Mouse (Mus musculus) embryonic facial prominence, embryonic 10.5 days (tissue): ENCODE data around the gene Prl8a9. TPM values are rescaled to one million over a fixed set of nuclear protein-coding genes. Genes with fewer than 3 reads are reported as not detected.

Experiments used
- DNase-seq: peaks from one replicate; pipeline ENCODE4 v3.0.0-alpha.2; 2017; ENCODE audit warnings: low spot score
- H3K27ac ChIP-seq: fragments of 300-500 bp; sonication (generic); replicated peaks from 2 replicates; pipeline ENCODE4 v1.5.1; 2016; ENCODE audit warnings: mild to moderate bottlenecking
- H3K27me3 ChIP-seq: fragments of 300-500 bp; sonication (generic); replicated peaks from 2 replicates; pipeline ENCODE4 v1.6.1; 2016; ENCODE audit warnings: low read depth, mild to moderate bottlenecking; ENCODE audit not compliant: poor library complexity, severe bottlenecking
- H3K36me3 ChIP-seq: fragments of 300-500 bp; sonication (generic); replicated peaks from 2 replicates; pipeline ENCODE4 v1.6.1; 2016; ENCODE audit warnings: mild to moderate bottlenecking, moderate library complexity
- H3K4me1 ChIP-seq: fragments of 300-500 bp; sonication (generic); 2 replicates; pipeline ENCODE4 v1.6.1; 2016
- H3K4me3 ChIP-seq: fragments of 300-500 bp; sonication (generic); 2 replicates; pipeline ENCODE4 v1.5.1; 2016; ENCODE audit warnings: mild to moderate bottlenecking, moderate library complexity
- H3K9me3 ChIP-seq: fragments of 300-500 bp; sonication (generic); 2 replicates; pipeline ENCODE4 v1.6.1; 2016; ENCODE audit warnings: mild to moderate bottlenecking
- WGBS: fragments of 180-500 bp; shearing (Covaris S2); methylation state at CpG from one replicate; pipeline ENCODE4 v1.1.7; 2016; 5-methylcytosine and 5-hydroxymethylcytosine counted together
- polyA plus RNA-seq: library from polyadenylated mRNA; unstranded; fragments of >200 nt; fragmentation: Nextera tagmentation; extraction: Ambion mirVana; gene quantifications from 2 replicates; pipeline ENCODE4 v1.2.1, GENCODE M21; 2016

The Prl8a9 gene
- polyA plus RNA-seq, result not detected in 2 replicates

DNA sequence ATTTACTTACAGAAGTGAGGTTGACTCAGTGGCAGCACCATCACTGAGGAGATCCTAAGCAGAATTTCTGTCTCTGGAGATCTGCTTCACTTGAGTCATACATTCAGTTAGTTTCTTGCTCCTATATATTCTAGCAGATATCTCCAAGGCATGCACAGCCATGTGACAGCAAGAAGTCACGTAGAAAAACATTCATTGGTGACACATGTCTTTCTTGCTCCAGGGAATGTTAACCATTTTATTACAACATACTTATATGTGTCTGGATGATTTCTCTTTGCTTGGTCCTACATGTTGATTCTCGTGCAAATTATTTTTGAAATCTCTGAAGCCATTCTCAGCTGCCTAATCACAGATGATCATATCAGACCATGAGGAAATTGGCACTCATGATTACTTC lies at the start of gene Prl8a9:
Prl8a9 (minus strand) TSS at position 101 of the 400 bp plus-strand sequence.
- 89% methylated on average over 2 of the region's 2 CpGs for WGBS
- DNase-seq, result no peak
- H3K4me3 ChIP-seq, result no peak within 1 kb of the TSS
- H3K36me3 ChIP-seq, result no peaks in the 10 kb centered on the region
- no peak within 1 kb of the TSS for H3K27ac ChIP-seq
- H3K27me3 ChIP-seq, result no peaks in the 10 kb centered on the region
- H3K9me3 ChIP-seq, result no peaks in the 10 kb centered on the region
- no peaks in the 10 kb centered on the region for H3K4me1 ChIP-seq

DNA sequence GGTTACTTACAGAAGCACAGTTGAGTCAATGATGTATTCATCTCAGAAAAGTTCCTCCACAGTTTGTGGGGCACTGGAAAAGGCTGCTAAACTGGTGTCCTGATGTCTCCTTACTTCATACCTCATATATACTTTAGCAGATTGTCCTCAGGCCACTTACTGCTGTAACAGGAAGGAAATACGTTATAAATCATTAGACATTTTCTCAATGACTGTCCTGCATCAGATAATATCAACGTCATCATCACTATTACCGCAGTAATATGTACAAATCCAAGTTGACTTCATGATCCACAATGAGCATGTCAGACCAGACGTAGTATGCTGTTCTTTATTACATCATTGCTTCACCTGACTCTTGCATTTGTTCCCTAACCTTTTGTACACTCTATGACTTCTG lies 46.1 kb upstream of the Prl8a9 start, which contains the start of gene Prl7b1:
Prl7b1 (minus strand) TSS at position 101 of the 400 bp plus-strand sequence.
- 79% methylated on average over 4 of the region's 4 CpGs for WGBS
- no peak for DNase-seq
- Histone ChIP-seq H3K9me3 (no peaks in the 10 kb centered on the region), H3K27me3 (no peaks in the 10 kb centered on the region), H3K4me3 (no peak within 1 kb of the TSS), H3K4me1 (no peaks in the 10 kb centered on the region), H3K36me3 (no peaks in the 10 kb centered on the region), H3K27ac (no peak within 1 kb of the TSS)

DNA sequence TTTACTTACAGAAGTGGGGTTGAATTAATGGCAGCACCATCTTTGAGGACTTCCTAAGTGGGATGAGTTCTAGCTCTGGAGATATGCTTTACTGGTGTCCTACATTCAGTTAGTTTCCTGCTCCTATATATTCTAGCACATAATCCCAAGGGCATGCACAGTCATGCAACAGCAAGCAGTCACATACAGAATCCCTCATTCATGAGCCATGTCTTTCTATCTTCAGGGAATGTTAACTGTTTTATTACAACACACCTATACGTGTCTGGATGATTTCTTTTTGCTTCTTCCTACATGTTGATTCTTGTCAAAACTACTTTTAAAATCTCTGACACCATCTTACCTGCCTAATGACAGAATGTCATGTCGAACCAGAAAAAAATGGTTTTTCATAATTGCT lies 17.7 kb upstream of the Prl8a9 start, which contains the start of gene Prl8a1:
Prl8a1 (minus strand) TSS at position 101 of the 400 bp plus-strand sequence.
- DNase-seq, result no peak
- Histone ChIP-seq H3K27me3 (no peaks in the 10 kb centered on the region), H3K9me3 (no peaks in the 10 kb centered on the region), H3K27ac (no peak within 1 kb of the TSS), H3K4me3 (no peak within 1 kb of the TSS), H3K36me3 (no peaks in the 10 kb centered on the region), H3K4me1 (no peaks in the 10 kb centered on the region)
- 85% methylated on average over 2 of the region's 2 CpGs for WGBS

DNA sequence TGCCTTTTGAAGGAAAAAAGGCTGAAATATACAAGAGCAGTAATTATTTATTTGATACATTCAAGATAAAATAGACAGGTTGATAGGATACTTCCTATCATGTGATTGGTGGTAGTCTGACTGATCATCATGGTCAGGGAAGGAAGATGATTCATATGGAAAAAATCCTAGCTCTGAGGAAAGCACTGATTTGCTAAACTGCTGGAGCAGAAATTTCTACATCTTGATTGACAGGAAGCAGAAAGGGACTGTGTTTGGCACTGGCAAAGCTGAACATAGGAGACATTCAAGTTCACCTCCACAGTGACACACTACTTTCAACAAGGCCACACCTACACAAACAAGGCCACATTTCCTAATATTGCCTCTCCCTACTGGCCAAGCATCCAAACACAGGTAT lies 11.1 kb downstream of the Prl8a9 start:
- Histone ChIP-seq H3K27me3 (no peaks in the 10 kb centered on the region), H3K27ac (no peak overlapping the region), H3K9me3 (no peaks in the 10 kb centered on the region), H3K36me3 (no peaks in the 10 kb centered on the region), H3K4me3 (no peak overlapping the region), H3K4me1 (no peaks in the 10 kb centered on the region)
- DNase-seq, result no peak

DNA sequence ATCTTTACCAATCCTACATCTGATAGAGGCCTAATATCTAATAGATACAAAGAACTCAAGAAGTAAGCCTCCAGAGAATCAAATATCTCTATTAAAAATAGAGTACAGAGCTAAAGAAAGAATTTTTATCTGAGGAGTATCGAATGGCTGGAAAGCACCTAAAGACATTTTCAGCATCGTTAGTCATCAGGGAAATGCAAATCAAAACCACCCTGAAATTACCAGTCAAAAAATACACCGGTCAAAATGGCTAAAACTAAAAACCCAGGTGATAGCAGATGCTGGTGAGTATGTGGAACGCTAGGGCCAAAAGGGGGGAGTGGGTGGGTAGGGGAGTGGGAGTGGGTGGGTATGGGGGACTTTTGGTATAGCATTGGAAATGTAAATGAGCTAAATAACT lies 41.2 kb downstream of the Prl8a9 start:
- H3K4me3 ChIP-seq, result no peak overlapping the region
- DNase-seq, result no peak
- H3K36me3 ChIP-seq, result no peaks in the 10 kb centered on the region
- H3K9me3 ChIP-seq, result no peaks in the 10 kb centered on the region
- no peaks in the 10 kb centered on the region for H3K4me1 ChIP-seq
- no peak overlapping the region for H3K27ac ChIP-seq
- WGBS, result 87% methylated on average over 4 of the region's 4 CpGs
- no peaks in the 10 kb centered on the region for H3K27me3 ChIP-seq

DNA sequence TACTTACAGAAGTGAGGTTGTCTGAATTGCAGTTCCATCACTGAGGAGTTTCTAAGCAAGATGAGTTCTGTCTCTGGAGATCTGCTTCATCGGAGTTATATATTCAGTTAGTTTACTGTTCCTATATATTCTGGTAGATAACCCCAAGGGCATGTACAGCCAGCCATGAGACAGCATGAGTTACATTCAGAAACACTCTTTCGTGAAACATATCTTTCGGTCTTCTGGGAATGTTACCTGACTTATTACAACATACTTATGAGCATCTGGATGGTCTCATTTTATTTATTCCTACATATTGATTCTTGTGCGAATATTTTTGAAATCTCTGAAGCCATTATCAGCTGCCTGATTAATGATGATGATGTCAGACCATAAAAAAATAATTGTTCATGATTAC lies 51.3 kb downstream of the Prl8a9 start, which contains the start of gene Prl8a8:
Prl8a8 (minus strand) TSS at position 101 of the 400 bp plus-strand sequence.
- DNase-seq, result no peak
- no peaks in the 10 kb centered on the region for H3K36me3 ChIP-seq
- WGBS, result 89% methylated on average over 4 of the region's 4 CpGs

More for the DNA sequence above, 51.3 kb downstream of the Prl8a9 start, which contains the start of gene Prl8a8:
- H3K4me1 ChIP-seq, result no peaks in the 10 kb centered on the region
- no peak within 1 kb of the TSS for H3K27ac ChIP-seq
- no peak within 1 kb of the TSS for H3K4me3 ChIP-seq
- no peaks in the 10 kb centered on the region for H3K9me3 ChIP-seq
- H3K27me3 ChIP-seq, result no peaks in the 10 kb centered on the region

Other genes starting within 250 kb of the Prl8a9 start
- not detected in 2 replicates for gene Prl8a2, start 218.9 kb downstream of the Prl8a9 start, polyA plus RNA-seq
- gene Prl2b1, start 173.8 kb downstream of the Prl8a9 start, polyA plus RNA-seq, result not detected in 2 replicates
- gene Prl8a6, start 125.9 kb downstream of the Prl8a9 start, polyA plus RNA-seq, result not detected in 2 replicates
- gene Prl8a8, start 51.4 kb downstream of the Prl8a9 start, polyA plus RNA-seq, result not detected in 2 replicates
- not detected in 2 replicates for gene Prl8a1, start 17.6 kb upstream of the Prl8a9 start, polyA plus RNA-seq
- gene Prl7b1, start 46.0 kb upstream of the Prl8a9 start, polyA plus RNA-seq, result not detected in 2 replicates
- not detected in 2 replicates for gene Prl7a1, start 77.9 kb upstream of the Prl8a9 start, polyA plus RNA-seq
- not detected in 2 replicates for gene Prl7a2, start 103.4 kb upstream of the Prl8a9 start, polyA plus RNA-seq
- not detected in 2 replicates for gene Prl7d1, start 152.1 kb upstream of the Prl8a9 start, polyA plus RNA-seq
- gene Prl7c1, start 216.2 kb upstream of the Prl8a9 start, polyA plus RNA-seq, result not detected in 2 replicates
- not detected in 2 replicates for gene Prl2a1, start 237.0 kb upstream of the Prl8a9 start, polyA plus RNA-seq